Mouse (Mus musculus) spleen, postnatal 4 days (tissue): ENCODE data around the gene Vps4a.
"Not testable (repeated sequence)": the region's sequence is repeated elsewhere in the genome, so short reads cannot be mapped to it uniquely, and the experiment has no call there.

Experiments used
- DNase-seq, 2 experiments: peaks; one replicate each; pipeline ENCODE4 v3.0.0; 2022; ENCODE audit warnings: low spot score in 2 of 2

The Vps4a gene

GRCm38 (mm10) chr8:107030650-107031576, at the start of gene Vps4a:
Gene Vps4a, plus strand, starts transcription at chr8:107031222.
- DNase-seq = peak; percentile 97 to 99

GRCm38 (mm10) chr8:106985404-106985821, 45.6 kb upstream of the Vps4a start:
- DNase-seq = no peak

- DNase-seq = no peak
These were observed 45.1 kb upstream of the Vps4a start for GRCm38 (mm10) chr8:106985951-106986350.

GRCm38 (mm10) chr8:106987557-106987956, 43.5 kb upstream of the Vps4a start:
- no peak for DNase-seq

GRCm38 (mm10) chr8:106991393-106991792, 39.6 kb upstream of the Vps4a start:
- DNase-seq = no peak

GRCm38 (mm10) chr8:106996339-106996738, 34.7 kb upstream of the Vps4a start:
- not testable (repeated sequence) for DNase-seq

- no peak for DNase-seq
These were observed 33.6 kb upstream of the Vps4a start for GRCm38 (mm10) chr8:106997416-106997815.

- no peak for DNase-seq
These were observed 32.0 kb upstream of the Vps4a start for GRCm38 (mm10) chr8:106999068-106999467.

GRCm38 (mm10) chr8:107002532-107002931, 28.5 kb upstream of the Vps4a start:
- DNase-seq = peak; percentile 80 to 91

GRCm38 (mm10) chr8:107007795-107008194, 23.2 kb upstream of the Vps4a start:
- DNase-seq = no peak

- no peak for DNase-seq
These were observed 18.4 kb upstream of the Vps4a start for GRCm38 (mm10) chr8:107012666-107013065.

- no peak for DNase-seq
These were observed 16.1 kb upstream of the Vps4a start for GRCm38 (mm10) chr8:107014915-107015314.

- no peak for DNase-seq
These were observed 7.5 kb upstream of the Vps4a start for GRCm38 (mm10) chr8:107023479-107023878.

- no peak for DNase-seq
These were observed 1.7 kb upstream of the Vps4a start for GRCm38 (mm10) chr8:107029310-107029709.

GRCm38 (mm10) chr8:107030058-107030457, 964 bp upstream of the Vps4a start:
- no peak for DNase-seq

- DNase-seq = no peak
These were observed 612 bp downstream of the Vps4a start for GRCm38 (mm10) chr8:107031577-107032090.

GRCm38 (mm10) chr8:107033609-107034008, 2.6 kb downstream of the Vps4a start:
- DNase-seq = not testable (repeated sequence)

GRCm38 (mm10) chr8:107035641-107036040, 4.6 kb downstream of the Vps4a start:
- DNase-seq = no peak

- DNase-seq = no peak
These were observed 5.6 kb downstream of the Vps4a start for GRCm38 (mm10) chr8:107036626-107037025.

- DNase-seq = no peak
These were observed 9.6 kb downstream of the Vps4a start for GRCm38 (mm10) chr8:107040632-107041031.

GRCm38 (mm10) chr8:107045478-107045877, 14.5 kb downstream of the Vps4a start:
- DNase-seq = no peak

GRCm38 (mm10) chr8:107046976-107047375, 16.0 kb downstream of the Vps4a start:
- no peak for DNase-seq
